In the genomic region with DNA sequence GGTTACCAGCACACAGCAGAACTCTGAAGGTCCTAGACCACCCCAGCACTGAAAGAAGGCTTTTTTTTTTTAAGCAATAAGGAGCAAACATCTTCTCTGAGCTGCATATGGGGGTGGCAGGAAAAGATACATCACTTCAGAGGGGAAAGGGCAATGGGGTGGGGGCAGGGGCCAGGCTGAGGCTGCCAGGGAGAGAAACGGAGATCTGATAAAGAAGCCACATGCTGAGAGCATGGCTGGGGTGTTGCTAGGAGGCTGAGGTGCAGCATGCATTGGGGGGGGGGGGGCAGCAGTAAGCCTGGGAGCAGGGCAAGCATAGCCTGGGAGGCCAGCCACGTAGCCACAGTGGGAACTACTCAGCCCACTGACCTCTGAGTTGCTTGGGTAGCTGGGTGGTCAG, we compare ENCODE assay signal across 19 mouse cellular contexts. TPM values are rescaled to one million over a fixed set of nuclear protein-coding genes. Genes with fewer than 3 reads are reported as not detected.
DNase-seq lines count a peak whose midpoint lies in the region; ATAC-seq and TF ChIP-seq lines count a peak whose summit lies in the region.
"Had no signal": no experiment of that assay in that cellular context is flagged by ENCODE, and none has a peak within 500 bp of the region (broad histone marks: within the 10 kb centered on the region; RNA-seq: fewer than 3 reads in every experiment).

No protein-coding gene starts in this region.

- ATAC-seq in heart, embryonic 11.5 days (replicated peaks; ENCODE audit: insufficient number of reproducible peaks, low FRiP score, low TSS enrichment): no peak
- ATAC-seq: forebrain, postnatal 0 days; Patski had no signal

- 45% methylated on average over 2 of the region's 2 CpGs for WGBS in heart, embryonic 11.5 days (ENCODE audit: insufficient replicate concordance)
- 86% methylated on average over 2 of the region's 2 CpGs for WGBS in heart, adult 2 months
- 15% methylated on average over 2 of the region's 2 CpGs for WGBS in thymus, adult 2 months

- H3K4me3 ChIP-seq in heart, embryonic 11.5 days (ENCODE audit: low read depth, low read length): no peak overlapping the region
- no peak overlapping the region for H3K4me3 ChIP-seq in heart, adult 2 months
- H3K4me3 ChIP-seq in thymus, adult 2 months (ENCODE audit: control insufficient read depth, insufficient read depth, low read length): no peak overlapping the region
- H3K4me3 ChIP-seq: heart, embryonic 15.5 days had no signal

- intact Hi-C loops in heart, adult 2 months (cut with DNase I): no loop called here

- TF ChIP-seq POLR2A in heart, adult 2 months (IDR thresholded peaks at IDR 0.05; ENCODE audit: insufficient read depth, low read depth, low read length): no peak
- TF ChIP-seq POLR2A in thymus, adult 2 months (IDR thresholded peaks at IDR 0.05; ENCODE audit: control insufficient read depth, extremely low read depth, insufficient read depth, low read length, poor library complexity): no peak

- no peaks in the 10 kb centered on the region for H3K9me3 ChIP-seq in heart, embryonic 11.5 days (replicated peaks; ENCODE audit: control insufficient read depth, low read length)
- H3K9me3 ChIP-seq: heart, embryonic 15.5 days had no signal

- H3K4me1 ChIP-seq in heart, embryonic 11.5 days (ENCODE audit: control insufficient read depth, insufficient read depth, low read length): peaks cover 30% of the 10 kb centered on the region
- no peaks in the 10 kb centered on the region for H3K4me1 ChIP-seq in heart, adult 2 months (ENCODE audit: control insufficient read depth, insufficient read depth, low read length)
- peaks cover 53% of the 10 kb centered on the region for H3K4me1 ChIP-seq in thymus, adult 2 months (replicated peaks; ENCODE audit: control insufficient read depth, insufficient read depth, low read length)

- no peaks in the 10 kb centered on the region for H3K27me3 ChIP-seq in heart, embryonic 11.5 days (ENCODE audit: control insufficient read depth, insufficient read depth, low read length)
- no peaks in the 10 kb centered on the region for H3K27me3 ChIP-seq in heart, adult 2 months (ENCODE audit: control insufficient read depth, insufficient read depth, low read length)
- no peaks in the 10 kb centered on the region for H3K27me3 ChIP-seq in thymus, adult 2 months (ENCODE audit: control insufficient read depth, insufficient read depth, low read length)
- H3K27me3 ChIP-seq: CH12.LX; heart, embryonic 15.5 days; Patski had no signal

- no peaks in the 10 kb centered on the region for H3K79me2 ChIP-seq in heart, adult 2 months (replicated peaks; ENCODE audit: control insufficient read depth, insufficient read depth, low read length)

- 0 out of 2 replicates have a peak overlapping the region, but pooled peaks have one; percentile 47 for H3K27ac ChIP-seq in heart, embryonic 11.5 days (ENCODE audit: low read depth, low read length)
- H3K27ac ChIP-seq in heart, adult 2 months: no peak overlapping the region
- H3K27ac ChIP-seq in thymus, adult 2 months (ENCODE audit: control insufficient read depth, insufficient read depth, low read length): peak overlapping the region; percentile 66
- H3K27ac ChIP-seq: heart, embryonic 15.5 days; hindbrain, embryonic 14.5 days; macrophage had no signal

- H3K36me3 ChIP-seq in heart, embryonic 11.5 days (ENCODE audit: control insufficient read depth, insufficient read depth, low read length): no peaks in the 10 kb centered on the region
- no peaks in the 10 kb centered on the region for H3K36me3 ChIP-seq in heart, adult 2 months (ENCODE audit: control insufficient read depth, insufficient read depth, low read length)
- no peaks in the 10 kb centered on the region for H3K36me3 ChIP-seq in thymus, adult 2 months (ENCODE audit: control insufficient read depth, insufficient read depth, low read length)
- H3K36me3 ChIP-seq: heart, embryonic 15.5 days had no signal

- no peak for TF ChIP-seq EP300 in heart, adult 2 months (IDR thresholded peaks at IDR 0.05; ENCODE audit: insufficient read depth, low read depth, low read length)

- H3K4me2 ChIP-seq in heart, embryonic 11.5 days: no peak overlapping the region
- H3K4me2 ChIP-seq: heart, embryonic 15.5 days; hindbrain, embryonic 14.5 days had no signal

- no peak for TF ChIP-seq CTCF in heart, adult 2 months (IDR thresholded peaks at IDR 0.05)
- peak; percentile 28; the same call in 1 of the 2 replicates for TF ChIP-seq CTCF in thymus, adult 2 months (IDR thresholded peaks at IDR 0.05; ENCODE audit: borderline replicate concordance, control insufficient read depth, extremely low read depth, insufficient read depth, low read length, poor library complexity)

- no peak for DNase-seq in heart, adult 2 months
- DNase-seq in CD4-positive, CD25-positive, alpha-beta regulatory T cell, adult 2 months (ENCODE audit: low read depth, low spot score): peak; percentile 60
- peak; percentile 43 for DNase-seq in induced T-regulatory cell, adult 2 months (ENCODE audit: low read depth)
- peak; percentile 64 for DNase-seq in thymus, adult 2 months
- DNase-seq in layer of hippocampus, adult 9-10 months (ENCODE audit: low spot score): no peak
- no peak for DNase-seq in kidney, adult 11 months
- DNase-seq in urinary bladder, adult 2 months (ENCODE audit: low spot score): no peak
- DNase-seq: cerebellum, adult 8-10 months; embryo, embryonic 11 days; forebrain, postnatal 0 days; gastrocnemius, postnatal 10 days; layer of hippocampus, adult 9-11 months; lung, adult 18-20 months had no signal

- no peak overlapping the region for H3K9ac ChIP-seq in heart, embryonic 11.5 days (ENCODE audit: low read depth, low read length)
- no peak overlapping the region for H3K9ac ChIP-seq in heart, adult 2 months (ENCODE audit: low read depth, low read length)
- H3K9ac ChIP-seq: forebrain, postnatal 0 days; heart, embryonic 15.5 days; hindbrain, embryonic 14.5 days had no signal

RNA-seq across cellular contexts. Expression of a gene that starts 16.3 kb away (rescaled TPM):
- 34.9 and 36.2 TPM in 2 replicates for polyA plus RNA-seq in heart, embryonic 11.5 days (2014; fragmentation: Nextera tagmentation; extraction: Ambion mirVana)
- total RNA-seq in heart, adult 2 months (2021): 10 to 100 TPM; 40.7 to 42.0 TPM
- polyA plus RNA-seq in heart, adult 2 months (2012; rRNA removed): 21.8 and 27.1 TPM in 2 replicates
- polyA plus RNA-seq in thymus, adult 2 months (2012; rRNA removed): 58.9 and 93.6 TPM in 2 replicates
- 15.3 and 31.4 TPM in 2 replicates for polyA plus RNA-seq in urinary bladder, adult 2 months (2012; rRNA removed)

Comparison
In these comparisons a context has a peak if more than half of its experiments do, and no peak if none do; other contexts are left out.
1. DNase-seq: peak in CD4-positive, CD25-positive, alpha-beta regulatory T cell, adult 2 months (single experiment), induced T-regulatory cell, adult 2 months (single experiment) and thymus, adult 2 months (single experiment); none in heart, adult 2 months (0 of 2), layer of hippocampus, adult 9-10 months (single experiment), kidney, adult 11 months (single experiment) and urinary bladder, adult 2 months (single experiment).